Mouse (Mus musculus): ENCODE results near the gene Ehmt1. TPM values are rescaled to one million over a fixed set of nuclear protein-coding genes. Genes with fewer than 3 reads are reported as not detected.
A peak's percentile ranks its signal among the peaks of the same experiment; 100 is the strongest.

Ehmt1 gene
- polyA plus RNA-seq, 1 experiment from 2014 or later = 85.4 TPM

DNA sequence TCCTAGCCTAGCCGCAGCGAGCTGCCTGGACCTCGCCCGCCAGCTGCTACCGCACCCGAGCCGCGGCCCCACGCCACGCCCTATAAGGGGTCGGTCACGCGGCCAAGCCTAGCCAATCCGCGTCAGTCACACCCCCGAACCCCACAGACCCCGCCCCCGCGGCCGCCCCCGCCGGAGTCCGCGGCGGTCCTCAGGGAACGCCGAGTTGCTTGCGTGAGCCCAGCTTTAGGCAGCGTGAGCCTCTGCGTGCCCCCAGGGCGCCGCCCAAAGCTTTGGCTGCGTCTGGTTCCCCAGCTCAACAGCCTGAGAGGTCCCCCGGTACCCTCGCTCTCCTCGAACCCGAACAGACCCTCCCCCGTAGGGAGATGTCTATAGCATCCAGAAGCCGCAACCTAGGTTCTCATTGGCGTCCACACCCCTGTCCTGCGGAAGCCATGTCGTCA is 156.3 kb downstream of the Ehmt1 start, which contains the start of gene Cacna1b:
Gene Cacna1b, minus strand, starts transcription at position 38 of the 443 bp plus-strand sequence.
- H3K4me1 ChIP-seq = peaks cover 18% of the 10 kb centered on the region
- peaks cover 47% of the 10 kb centered on the region for H3K27me3 ChIP-seq (ENCODE audit: insufficient read depth, poor library complexity, severe bottlenecking)
- H3K36me3 ChIP-seq = no peaks in the 10 kb centered on the region
- no peak within 1 kb of the TSS; the same call in 1 of the 2 replicates for H3K27ac ChIP-seq
- WGBS = under 1% methylated on average over 42 of the region's 42 CpGs
- peak within 1 kb of the TSS; percentile 74 for H3K4me3 ChIP-seq
- no peaks in the 10 kb centered on the region for H3K9me3 ChIP-seq
- no peak for DNase-seq (ENCODE audit: low spot score)

DNA sequence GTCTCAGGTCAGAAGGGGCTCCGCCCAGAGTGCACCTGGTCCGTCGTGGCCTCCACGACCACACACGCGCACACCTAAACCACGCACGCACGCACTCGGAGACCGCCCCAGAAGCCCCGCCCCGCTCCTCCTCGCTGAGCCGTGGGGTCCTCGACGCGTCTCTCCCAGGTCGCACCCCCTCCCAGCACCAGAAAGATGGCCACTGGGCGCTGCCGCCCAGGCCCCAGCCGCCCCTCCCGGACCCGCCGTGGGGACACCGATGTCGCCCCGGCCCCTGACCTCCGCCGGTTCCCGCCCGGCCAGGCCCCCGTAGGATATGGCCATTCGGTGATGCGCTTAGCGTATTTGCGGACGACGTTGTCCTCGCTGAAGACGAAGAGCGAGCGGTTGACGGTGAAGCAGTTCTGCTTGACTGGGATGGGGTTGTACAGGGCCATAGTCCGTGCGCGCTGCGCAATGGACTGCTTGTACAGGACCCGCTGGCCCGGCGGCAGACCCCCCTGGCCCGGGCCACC is 156.9 kb downstream of the Ehmt1 start:
- no peak for DNase-seq (ENCODE audit: low spot score)
- under 1% methylated on average over 52 of the region's 52 CpGs for WGBS
- Histone ChIP-seq H3K9me3 (no peaks in the 10 kb centered on the region), H3K36me3 (no peaks in the 10 kb centered on the region), H3K27me3 (ENCODE audit: insufficient read depth, poor library complexity, severe bottlenecking) (peaks cover 47% of the 10 kb centered on the region), H3K4me1 (peaks cover 18% of the 10 kb centered on the region), H3K4me3 (peak overlapping the region; percentile 74), H3K27ac (no peak overlapping the region)

DNA sequence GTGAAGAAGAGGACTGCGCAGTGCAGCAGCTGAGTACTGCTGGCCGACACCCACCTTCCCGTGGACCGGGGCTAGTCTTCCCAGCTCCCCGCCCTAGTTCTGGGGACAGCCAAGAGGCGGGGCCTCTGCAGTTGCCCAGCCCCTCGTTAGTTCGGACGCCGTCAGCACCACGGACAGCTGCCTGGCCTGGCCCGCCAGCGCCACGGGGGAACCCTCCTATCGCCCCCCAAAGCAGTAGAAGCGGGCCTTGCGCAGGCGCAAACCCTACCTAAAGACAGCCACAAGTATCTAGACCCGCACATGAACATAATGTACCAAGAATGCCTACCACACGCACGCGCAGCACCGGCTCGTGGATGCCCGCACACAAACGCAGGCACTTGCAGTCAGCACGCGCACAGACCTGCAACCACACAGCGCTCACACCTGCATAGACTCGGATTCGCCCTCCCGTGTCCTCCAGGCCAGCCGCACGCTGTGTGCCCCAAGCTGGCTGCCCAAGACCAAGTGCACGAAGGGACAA is 157.4 kb downstream of the Ehmt1 start:
- peak; percentile 82 for DNase-seq (ENCODE audit: low spot score)
- Histone ChIP-seq H3K4me1 (peaks cover 18% of the 10 kb centered on the region), H3K27me3 (ENCODE audit: insufficient read depth, poor library complexity, severe bottlenecking) (peaks cover 47% of the 10 kb centered on the region), H3K9me3 (no peaks in the 10 kb centered on the region), H3K27ac (no peak overlapping the region), H3K36me3 (no peaks in the 10 kb centered on the region), H3K4me3 (peak overlapping the region; percentile 74)
- 1% methylated on average over 35 of the region's 35 CpGs for WGBS

DNA sequence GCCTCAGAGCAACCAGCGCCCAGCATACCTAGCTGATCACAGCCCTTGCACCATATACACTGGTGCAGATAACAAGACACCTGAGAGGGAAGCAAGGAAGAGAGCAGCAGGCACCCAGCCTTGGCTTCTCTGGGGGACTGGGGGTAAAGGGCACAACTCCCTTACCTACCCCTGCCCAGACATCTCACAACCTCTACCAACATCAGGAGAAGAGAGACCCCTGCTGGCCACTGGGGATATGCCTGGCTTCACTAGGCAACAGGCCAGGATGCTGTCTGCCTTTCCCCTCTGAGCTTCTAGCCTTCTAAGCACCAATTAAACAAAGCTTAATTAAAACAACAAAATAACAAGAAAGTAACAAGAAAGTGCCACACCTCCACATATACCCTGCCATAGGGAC is 164.1 kb downstream of the Ehmt1 start:
- Histone ChIP-seq H3K9me3 (no peaks in the 10 kb centered on the region), H3K4me1 (no peaks in the 10 kb centered on the region), H3K27ac (no peak overlapping the region), H3K4me3 (no peak overlapping the region), H3K36me3 (no peaks in the 10 kb centered on the region), H3K27me3 (ENCODE audit: insufficient read depth, poor library complexity, severe bottlenecking) (peaks cover 8% of the 10 kb centered on the region; the same call in 1 of the 2 replicates)
- WGBS = 88% methylated on average over 1 of the region's 1 CpGs
- no peak for DNase-seq (ENCODE audit: low spot score)

DNA sequence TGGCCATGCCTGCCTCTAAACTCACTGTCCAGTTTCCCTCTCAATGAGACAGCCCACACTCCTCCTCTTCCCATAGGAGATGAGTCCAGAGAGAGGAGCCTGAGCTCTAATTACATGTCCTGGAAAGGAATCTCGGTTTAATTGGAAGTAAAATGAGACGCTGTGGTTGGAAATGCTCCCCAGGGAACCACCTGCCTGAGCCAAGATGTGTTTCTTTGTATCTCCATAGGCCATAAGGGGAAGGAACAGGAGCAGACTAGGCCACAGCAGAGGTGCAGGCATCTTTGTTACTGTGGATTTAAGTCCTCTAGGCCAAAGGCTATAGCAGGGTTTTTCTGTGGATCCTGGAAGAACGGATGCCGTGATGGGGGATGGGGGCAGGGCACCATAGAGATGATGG is 166.8 kb downstream of the Ehmt1 start:
- Histone ChIP-seq H3K27me3 (ENCODE audit: insufficient read depth, poor library complexity, severe bottlenecking) (no peaks in the 10 kb centered on the region), H3K4me3 (no peak overlapping the region), H3K9me3 (no peaks in the 10 kb centered on the region), H3K27ac (no peak overlapping the region), H3K36me3 (no peaks in the 10 kb centered on the region), H3K4me1 (no peaks in the 10 kb centered on the region)
- DNase-seq (ENCODE audit: low spot score) = no peak
- 69% methylated on average over 4 of the region's 4 CpGs for WGBS

DNA sequence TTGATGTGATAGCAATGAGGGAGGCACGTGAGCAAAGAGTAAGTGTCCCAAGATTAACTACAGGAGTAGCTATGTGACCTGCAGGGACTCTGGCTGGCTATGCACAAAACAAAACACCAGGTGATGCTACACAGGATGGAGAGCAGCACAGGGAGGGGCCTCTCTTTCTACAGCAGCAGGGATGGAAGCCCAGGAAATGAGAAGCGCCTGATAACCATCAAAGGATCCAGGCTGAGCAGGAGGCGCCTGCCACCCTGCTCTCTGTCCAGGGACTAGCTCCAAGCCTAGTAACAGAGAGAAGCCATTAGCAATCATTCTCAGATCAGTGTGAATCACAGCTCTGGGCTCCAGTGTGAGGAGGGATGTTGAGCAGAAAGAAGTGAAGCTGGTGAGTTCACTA is 169.4 kb downstream of the Ehmt1 start:
- Histone ChIP-seq H3K27me3 (ENCODE audit: insufficient read depth, poor library complexity, severe bottlenecking) (no peaks in the 10 kb centered on the region), H3K9me3 (no peaks in the 10 kb centered on the region), H3K27ac (no peak overlapping the region), H3K36me3 (no peaks in the 10 kb centered on the region), H3K4me1 (no peaks in the 10 kb centered on the region), H3K4me3 (no peak overlapping the region)
- DNase-seq (ENCODE audit: low spot score) = no peak
- 37% methylated on average over 3 of the region's 3 CpGs for WGBS

DNA sequence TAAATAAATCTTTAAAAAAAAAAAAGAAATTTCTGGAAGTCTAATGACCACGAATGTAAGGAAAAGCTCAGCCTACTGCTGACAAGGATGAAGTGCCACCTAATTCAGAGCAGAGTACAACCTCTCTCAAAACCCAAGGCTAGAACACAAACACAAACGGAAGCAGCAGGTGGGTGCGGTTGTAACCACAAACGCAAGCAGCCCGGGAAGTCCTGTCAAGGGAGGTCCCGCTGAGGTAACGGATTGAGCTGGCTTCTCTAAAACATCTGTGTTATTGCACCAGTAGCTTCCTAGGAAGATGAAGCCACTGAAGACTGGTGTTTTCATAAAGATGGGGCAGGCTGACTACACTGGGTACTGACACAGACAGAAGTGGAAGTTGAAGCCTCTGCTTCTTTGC is 171.5 kb downstream of the Ehmt1 start:
- no peaks in the 10 kb centered on the region for H3K36me3 ChIP-seq
- H3K9me3 ChIP-seq = no peaks in the 10 kb centered on the region
- no peaks in the 10 kb centered on the region for H3K27me3 ChIP-seq (ENCODE audit: insufficient read depth, poor library complexity, severe bottlenecking)
- WGBS = 73% methylated on average over 7 of the region's 7 CpGs
- no peak for DNase-seq (ENCODE audit: low spot score)
- no peaks in the 10 kb centered on the region for H3K4me1 ChIP-seq
- H3K27ac ChIP-seq = no peak overlapping the region
- no peak overlapping the region for H3K4me3 ChIP-seq

Small RNAs within 50 kb of the gene (microRNA-seq; reads per million reads assigned to microRNA genes)
- not detected for gene Gm22875

Other genes starting within 250 kb of the Ehmt1 start
- gene Cacna1b, start 156.5 kb downstream of the Ehmt1 start, polyA plus RNA-seq (2016; fragmentation: Nextera tagmentation; extraction: Ambion mirVana) = 0.21 and 0.57 TPM in 2 replicates
- 15.3 and 19.5 TPM in 2 replicates for gene Arrdc1, start 15.6 kb upstream of the Ehmt1 start, polyA plus RNA-seq (2016; fragmentation: Nextera tagmentation; extraction: Ambion mirVana)
- 16.8 and 20.8 TPM in 2 replicates for gene Zmynd19, start 30.2 kb upstream of the Ehmt1 start, polyA plus RNA-seq (2016; fragmentation: Nextera tagmentation; extraction: Ambion mirVana)
- gene Dph7, start 42.8 kb upstream of the Ehmt1 start, polyA plus RNA-seq (2016; fragmentation: Nextera tagmentation; extraction: Ambion mirVana) = 20.1 and 27.6 TPM in 2 replicates
- 126 and 132 TPM in 2 replicates for gene Mrpl41, start 55.5 kb upstream of the Ehmt1 start, polyA plus RNA-seq (2016; fragmentation: Nextera tagmentation; extraction: Ambion mirVana)
- 7.9 and 9.3 TPM in 2 replicates for gene Pnpla7, start 56.4 kb upstream of the Ehmt1 start, polyA plus RNA-seq (2016; fragmentation: Nextera tagmentation; extraction: Ambion mirVana)
- gene Nsmf, start 134.7 kb upstream of the Ehmt1 start, polyA plus RNA-seq (2016; fragmentation: Nextera tagmentation; extraction: Ambion mirVana) = 52.2 and 53.2 TPM in 2 replicates
- gene Entpd8, start 160.7 kb upstream of the Ehmt1 start, polyA plus RNA-seq (2016; fragmentation: Nextera tagmentation; extraction: Ambion mirVana) = 0.13 TPM in 1 of 2 replicates, not detected in the other
- gene Noxa1, start 175.5 kb upstream of the Ehmt1 start, polyA plus RNA-seq (2016; fragmentation: Nextera tagmentation; extraction: Ambion mirVana) = 0.14 TPM in 1 of 2 replicates, not detected in the other